In genomic region chr17:5819799-5820201, GRCm38 (mm10) we compare ENCODE assay signal across 11 mouse cellular contexts. TPM values are rescaled to one million over a fixed set of nuclear protein-coding genes. Genes with fewer than 3 reads are reported as not detected.
A peak's percentile ranks its signal among the peaks of the same experiment; 100 is the strongest.
DNase-seq lines count a peak whose midpoint lies in the region; ATAC-seq and TF ChIP-seq lines count a peak whose summit lies in the region.
"Had no signal": no experiment of that assay in that cellular context is flagged by ENCODE, and none has a peak within 500 bp of the region (broad histone marks: within the 10 kb centered on the region; RNA-seq: fewer than 3 reads in every experiment).

No protein-coding gene starts in this region.

- H3K9ac ChIP-seq in lung, embryonic 14.5 days: no peak overlapping the region
- H3K9ac ChIP-seq in embryonic facial prominence, embryonic 14.5 days (ENCODE audit: low read depth, low read length): no peak overlapping the region
- H3K9ac ChIP-seq: liver, embryonic 14.5 days had no signal

- no peak overlapping the region for H3K4me3 ChIP-seq in lung, embryonic 14.5 days (ENCODE audit: low read depth, low read length)
- H3K4me3 ChIP-seq in embryonic facial prominence, embryonic 14.5 days (ENCODE audit: low read depth, low read length): no peak overlapping the region

- TF ChIP-seq CTCF in lung, embryonic 14.5 days (IDR thresholded peaks at IDR 0.05; ENCODE audit: low read depth): no peak

- H3K9me3 ChIP-seq in lung, embryonic 14.5 days (ENCODE audit: low read depth, low read length): no peaks in the 10 kb centered on the region
- no peaks in the 10 kb centered on the region for H3K9me3 ChIP-seq in embryonic facial prominence, embryonic 14.5 days (ENCODE audit: control insufficient read depth, low read length)

- peak; percentile 90 for DNase-seq in lung, embryonic 14.5 days
- no peak for DNase-seq in lung, adult 18-20 months
- peak; percentile 95 for DNase-seq in embryonic facial prominence, embryonic 14.5 days (ENCODE audit: low spot score)
- DNase-seq in kidney, adult 8-10 months: peak; percentile 42 to 62
- DNase-seq in retina, postnatal 1 day: peak; percentile 27
- no peak for DNase-seq in thymus, adult 18-20 months
- DNase-seq: layer of hippocampus, adult 9-11 months; thymus, adult 2 months had no signal

- H3K4me2 ChIP-seq in lung, embryonic 14.5 days: peak overlapping the region; percentile 26
- H3K4me2 ChIP-seq in embryonic facial prominence, embryonic 14.5 days (ENCODE audit: low read depth, low read length): peak overlapping the region; percentile 31
- H3K4me2 ChIP-seq: heart, embryonic 11.5 days had no signal

- peak; percentile 91 for ATAC-seq in lung, embryonic 14.5 days (ENCODE audit: insufficient read depth)
- peak; percentile 94 for ATAC-seq in embryonic facial prominence, embryonic 14.5 days (ENCODE audit: low read depth)
- no peak for ATAC-seq in monocyte, adult 5-6 weeks (replicated peaks; ENCODE audit: insufficient number of reproducible peaks, low FRiP score, low TSS enrichment, poor library complexity, severe bottlenecking)

- H3K27me3 ChIP-seq in lung, embryonic 14.5 days (ENCODE audit: insufficient read depth, low read length): no peaks in the 10 kb centered on the region
- no peaks in the 10 kb centered on the region for H3K27me3 ChIP-seq in embryonic facial prominence, embryonic 14.5 days (replicated peaks; ENCODE audit: control insufficient read depth, insufficient read depth, low read length)

- 25% methylated on average over 9 of the region's 9 CpGs for WGBS in lung, embryonic 14.5 days
- 18% methylated on average over 9 of the region's 9 CpGs for WGBS in embryonic facial prominence, embryonic 14.5 days

- peaks cover 15% of the 10 kb centered on the region; the same call in 1 of the 2 replicates for H3K4me1 ChIP-seq in lung, embryonic 14.5 days (ENCODE audit: insufficient read depth)
- peaks cover 18% of the 10 kb centered on the region for H3K4me1 ChIP-seq in embryonic facial prominence, embryonic 14.5 days (ENCODE audit: control insufficient read depth, insufficient read depth, low read length)

- no peaks in the 10 kb centered on the region for H3K36me3 ChIP-seq in lung, embryonic 14.5 days (ENCODE audit: insufficient read depth)
- no peaks in the 10 kb centered on the region for H3K36me3 ChIP-seq in embryonic facial prominence, embryonic 14.5 days (ENCODE audit: control insufficient read depth, insufficient read depth, low read length)

- peak overlapping the region; percentile 46; the same call in 1 of the 2 replicates for H3K27ac ChIP-seq in lung, embryonic 14.5 days (ENCODE audit: low read depth)
- peak overlapping the region; percentile 48; the same call in 1 of the 2 replicates for H3K27ac ChIP-seq in embryonic facial prominence, embryonic 14.5 days (replicated peaks; ENCODE audit: low read depth, low read length)
- H3K27ac ChIP-seq: liver, embryonic 14.5 days had no signal

RNA-seq across cellular contexts. Expression of gene Snx9, which starts 21.3 kb away (rescaled TPM):
- 37.0 and 38.8 TPM in 2 replicates for polyA plus RNA-seq in lung, embryonic 14.5 days (2014; fragmentation: Nextera tagmentation; extraction: Ambion mirVana)
- 37.5 and 40.9 TPM in 2 replicates for polyA plus RNA-seq in embryonic facial prominence, embryonic 14.5 days (2014; fragmentation: Nextera tagmentation; extraction: Ambion mirVana)
- 15.8 to 19.0 TPM (median 18.0 TPM) in 3 replicates for total RNA-seq in monocyte, adult 5-6 weeks (2017)

Comparison
In these comparisons a context has a peak if more than half of its experiments do, and no peak if none do; other contexts are left out.
1. DNase-seq: peak in lung, embryonic 14.5 days (single experiment), embryonic facial prominence, embryonic 14.5 days (single experiment), kidney, adult 8-10 months (2 of 2) and retina, postnatal 1 day (single experiment); none in lung, adult 18-20 months (0 of 2) and thymus, adult 18-20 months (0 of 2).